Mouse (Mus musculus) hindbrain, embryonic 14.5 days (tissue): ENCODE measurements at regions not wholly inside any gene's neighbourhood (a gene's known extent, or its start where the extent isn't known, plus 50 kb on each side); places are given as distances from the start of the nearest gene placed in this dataset.

Experiments
- ATAC-seq: fragments of 200-750 bp; cut with Nextera tagmentation; 2 replicates; pipeline ENCODE4 v1.8.0; 2017; ENCODE audit warnings: moderate number of reproducible peaks, mild to moderate bottlenecking, moderate TSS enrichment, moderate library complexity; ENCODE audit not compliant: low FRiP score
- DNase-seq: peaks from one replicate; pipeline ENCODE4 v3.0.0-alpha.2; 2015; ENCODE audit warnings: low spot score
- H3K27ac ChIP-seq: fragments of 300-500 bp; sonication (generic); 2 replicates; pipeline ENCODE4 v1.5.1; 2014; ENCODE audit warnings: mild to moderate bottlenecking, moderate library complexity
- H3K27me3 ChIP-seq: fragments of 300-500 bp; sonication (generic); 2 replicates; pipeline ENCODE4 v1.6.1; 2014; ENCODE audit warnings: mild to moderate bottlenecking, low read length, mixed read lengths; ENCODE audit not compliant: control insufficient read depth, insufficient read depth
- H3K36me3 ChIP-seq: fragments of 300-500 bp; sonication (generic); replicated peaks from 2 replicates; pipeline ENCODE4 v1.6.1; 2014; ENCODE audit not compliant: control insufficient read depth, insufficient read depth
- H3K4me1 ChIP-seq: fragments of 300-500 bp; sonication (generic); replicated peaks from 2 replicates; pipeline ENCODE4 v1.6.1; 2014; ENCODE audit warnings: antibody characterized with exemption, low read length, mixed read lengths; ENCODE audit not compliant: control insufficient read depth, insufficient read depth
- H3K4me2 ChIP-seq: fragments of 300-500 bp; sonication (generic); replicated peaks from 2 replicates; pipeline ENCODE4 v1.6.1; 2014; ENCODE audit warnings: mild to moderate bottlenecking, moderate library complexity
- H3K4me3 ChIP-seq: fragments of 300-500 bp; sonication (generic); replicated peaks from 2 replicates; pipeline ENCODE4 v1.5.1; 2014; ENCODE audit warnings: mild to moderate bottlenecking, low read length
- H3K9ac ChIP-seq: fragments of 300-500 bp; sonication (generic); 2 replicates; pipeline ENCODE4 v1.6.1; 2014
- H3K9me3 ChIP-seq: fragments of 300-500 bp; sonication (generic); 2 replicates; pipeline ENCODE4 v1.6.1; 2016; ENCODE audit warnings: low read length; ENCODE audit not compliant: control insufficient read depth
- WGBS: fragments of 180-500 bp; shearing (Covaris S2); extraction: QIAGEN DNeasy Blood & Tissue Kit; methylation state at CpG from one replicate; pipeline ENCODE4 v1.1.7; 2014; 5-methylcytosine and 5-hydroxymethylcytosine counted together

DNA sequence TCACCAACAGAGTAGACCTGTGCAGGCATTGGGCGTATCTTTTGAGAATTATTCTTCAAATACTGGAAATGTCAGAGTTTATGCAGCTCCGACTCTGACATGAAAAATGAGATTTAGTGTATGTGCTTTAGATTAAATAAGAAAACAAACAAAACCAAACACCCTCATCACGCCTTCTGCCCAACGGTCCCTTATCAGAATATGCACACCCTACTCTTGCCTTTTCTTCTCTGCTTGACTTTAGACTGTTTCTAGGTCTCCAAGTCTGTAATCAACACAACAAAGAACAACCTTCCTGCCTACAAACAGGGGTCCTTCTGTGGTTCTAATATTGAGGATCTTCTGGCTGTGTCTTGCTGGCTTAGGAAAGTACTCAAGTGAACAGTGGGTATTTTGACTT lies 153.8 kb upstream of the Kbtbd8 start:
- no peaks in the 10 kb centered on the region for H3K27me3 ChIP-seq
- no peak overlapping the region for H3K9ac ChIP-seq
- no peaks in the 10 kb centered on the region for H3K36me3 ChIP-seq
- no peaks in the 10 kb centered on the region for H3K9me3 ChIP-seq
- WGBS: 89% methylated on average over 4 of the region's 4 CpGs
- H3K27ac ChIP-seq: no peak overlapping the region
- DNase-seq (no peak), ATAC-seq (no peak)
- no peak overlapping the region for H3K4me3 ChIP-seq
- H3K4me1 ChIP-seq: no peaks in the 10 kb centered on the region; the same call in 1 of the 2 replicates
- H3K4me2 ChIP-seq: no peak overlapping the region

DNA sequence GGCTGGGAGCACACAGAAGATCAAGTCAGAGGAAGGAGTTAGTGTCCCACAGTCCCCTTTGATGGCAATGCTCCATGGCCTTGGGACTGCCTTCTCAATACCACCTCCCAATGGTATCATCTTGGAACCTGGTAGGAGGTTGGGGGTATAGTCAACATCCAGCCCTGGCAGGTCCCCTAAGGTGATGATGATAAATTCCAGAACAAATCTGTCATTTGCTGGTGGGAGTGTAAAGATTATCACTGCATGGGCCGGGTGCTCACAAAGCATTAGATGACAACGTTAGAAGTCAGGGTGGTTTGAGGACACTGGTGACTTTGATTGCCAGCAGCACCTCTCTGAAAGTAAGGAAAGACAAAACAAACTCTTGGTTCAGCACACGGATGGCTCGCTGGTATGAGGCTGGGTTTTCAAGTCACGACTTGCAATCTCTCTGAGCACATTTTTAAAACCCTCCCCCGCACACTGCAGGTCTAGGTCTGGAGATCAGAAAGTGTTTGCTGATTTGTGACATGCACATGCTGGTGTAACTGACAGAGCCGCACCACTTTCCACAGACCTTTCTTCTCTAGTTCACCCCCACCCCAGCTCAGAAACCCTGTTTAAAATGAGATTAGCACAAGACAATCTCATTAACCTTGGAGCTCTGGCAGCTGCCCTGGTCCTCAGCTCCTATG lies 154.5 kb upstream of the Kbtbd8 start:
- no peak for ATAC-seq
- no peak overlapping the region for H3K4me2 ChIP-seq
- no peak for DNase-seq
- H3K27me3 ChIP-seq: no peaks in the 10 kb centered on the region
- H3K9me3 ChIP-seq: no peaks in the 10 kb centered on the region
- no peak overlapping the region for H3K9ac ChIP-seq
- no peak overlapping the region for H3K27ac ChIP-seq
- H3K4me1 ChIP-seq: no peaks in the 10 kb centered on the region; the same call in 1 of the 2 replicates
- no peaks in the 10 kb centered on the region for H3K36me3 ChIP-seq
- 75% methylated on average over 7 of the region's 7 CpGs for WGBS
- no peak overlapping the region for H3K4me3 ChIP-seq

DNA sequence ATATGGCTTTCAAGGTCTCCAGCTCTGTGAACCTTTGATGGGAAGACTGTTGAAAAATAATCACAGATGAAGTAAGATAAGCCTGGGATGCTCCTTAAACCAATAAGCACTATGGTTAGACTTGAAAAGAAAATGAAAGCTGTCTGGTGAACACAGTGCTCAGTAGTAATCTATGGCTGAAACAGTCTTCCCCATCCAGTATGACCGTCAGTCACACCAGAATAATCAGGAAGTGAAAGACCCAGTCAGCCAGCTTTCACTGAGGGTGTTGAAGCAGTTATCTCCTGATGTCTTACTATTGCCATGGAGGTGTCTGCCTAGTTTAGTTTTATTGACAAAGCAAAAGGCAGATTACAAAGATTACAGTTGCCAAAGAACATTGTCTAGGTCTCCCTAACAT lies 155.2 kb upstream of the Kbtbd8 start:
- no peaks in the 10 kb centered on the region for H3K9me3 ChIP-seq
- H3K4me3 ChIP-seq: no peak overlapping the region
- H3K27me3 ChIP-seq: no peaks in the 10 kb centered on the region
- H3K9ac ChIP-seq: no peak overlapping the region
- ATAC-seq (no peak), DNase-seq (no peak)
- WGBS: 91% methylated on average over 1 of the region's 1 CpGs
- no peak overlapping the region for H3K27ac ChIP-seq
- H3K4me2 ChIP-seq: no peak overlapping the region
- no peaks in the 10 kb centered on the region; the same call in 1 of the 2 replicates for H3K4me1 ChIP-seq
- H3K36me3 ChIP-seq: no peaks in the 10 kb centered on the region

DNA sequence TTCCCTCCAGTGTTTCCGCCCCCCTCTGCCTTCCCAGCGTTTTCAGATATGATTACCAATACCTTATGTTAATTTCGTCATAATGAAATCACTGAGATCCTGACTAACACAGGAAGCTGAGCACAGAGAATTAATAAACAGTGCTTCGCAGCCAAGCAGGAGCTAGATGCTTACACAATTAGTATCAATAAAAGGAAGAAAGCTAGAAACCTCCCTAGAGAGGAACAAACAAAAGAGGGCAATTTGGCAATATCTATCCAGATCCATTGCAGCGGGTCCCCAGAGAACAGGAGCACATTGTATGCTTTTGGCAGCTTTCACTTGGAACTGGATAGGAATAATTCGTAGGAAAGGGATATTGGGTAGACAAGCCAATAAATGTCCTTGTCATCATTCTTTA lies 159.1 kb upstream of the Kbtbd8 start:
- no peak overlapping the region for H3K27ac ChIP-seq
- H3K4me1 ChIP-seq: no peaks in the 10 kb centered on the region; the same call in 1 of the 2 replicates
- H3K27me3 ChIP-seq: no peaks in the 10 kb centered on the region
- no peak overlapping the region for H3K4me3 ChIP-seq
- WGBS: 34% methylated on average over 6 of the region's 6 CpGs
- H3K9ac ChIP-seq: no peak overlapping the region
- ATAC-seq (no peak), DNase-seq (peak; percentile 33)
- no peaks in the 10 kb centered on the region for H3K36me3 ChIP-seq
- no peaks in the 10 kb centered on the region for H3K9me3 ChIP-seq
- no peak overlapping the region for H3K4me2 ChIP-seq

DNA sequence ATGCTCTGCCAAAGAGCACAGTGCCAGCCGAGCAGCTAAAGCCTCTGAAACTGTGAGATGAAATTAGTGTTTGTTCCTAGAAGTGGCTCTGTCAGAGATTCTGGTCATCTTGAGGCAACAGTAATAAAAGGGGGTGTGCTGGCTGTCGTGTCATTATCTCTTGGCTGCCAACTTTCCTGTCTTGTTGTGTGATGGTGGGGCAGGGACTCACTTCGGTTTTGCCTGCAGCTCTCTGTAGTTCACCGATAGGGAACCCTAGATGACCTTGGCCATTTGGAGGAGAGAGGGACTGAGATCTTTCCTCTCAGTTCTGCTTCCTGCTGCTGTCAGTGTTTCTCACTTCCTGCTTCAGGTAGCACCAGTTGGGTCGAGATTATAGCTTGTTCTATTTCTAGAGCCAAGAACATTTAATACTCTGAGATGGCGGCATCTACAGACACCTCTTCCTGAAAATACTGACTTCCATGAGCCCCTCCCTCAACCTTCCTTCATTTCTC lies 159.8 kb upstream of the Kbtbd8 start:
- ATAC-seq (no peak), DNase-seq (no peak)
- no peak overlapping the region for H3K4me3 ChIP-seq
- no peak overlapping the region for H3K4me2 ChIP-seq
- no peaks in the 10 kb centered on the region for H3K36me3 ChIP-seq
- no peak overlapping the region; the same call in 1 of the 2 replicates for H3K27ac ChIP-seq
- WGBS: 88% methylated on average over 6 of the region's 6 CpGs
- H3K9ac ChIP-seq: no peak overlapping the region
- no peaks in the 10 kb centered on the region for H3K9me3 ChIP-seq
- no peaks in the 10 kb centered on the region for H3K27me3 ChIP-seq
- H3K4me1 ChIP-seq: no peaks in the 10 kb centered on the region; the same call in 1 of the 2 replicates

DNA sequence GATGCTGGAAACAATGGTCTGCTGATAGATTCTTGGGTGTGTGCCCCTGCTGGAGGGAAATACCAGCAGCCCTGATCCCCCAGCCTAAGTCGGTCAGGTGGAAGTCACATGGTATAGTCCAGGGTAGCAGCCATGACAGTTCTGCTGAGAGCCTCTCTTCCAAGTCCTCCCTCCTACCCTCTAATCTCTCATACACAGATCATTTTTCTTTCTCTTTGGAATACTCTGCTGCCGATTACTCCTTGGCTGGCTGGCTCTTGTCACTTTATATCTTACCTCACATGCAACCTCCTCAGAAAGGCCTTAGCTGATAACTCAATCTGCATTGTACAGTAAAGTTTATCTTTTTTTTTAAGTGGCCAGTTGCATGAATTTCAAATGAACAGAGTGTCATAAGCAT lies 162.5 kb upstream of the Kbtbd8 start:
- no peaks in the 10 kb centered on the region for H3K27me3 ChIP-seq
- ATAC-seq: no peak

DNA sequence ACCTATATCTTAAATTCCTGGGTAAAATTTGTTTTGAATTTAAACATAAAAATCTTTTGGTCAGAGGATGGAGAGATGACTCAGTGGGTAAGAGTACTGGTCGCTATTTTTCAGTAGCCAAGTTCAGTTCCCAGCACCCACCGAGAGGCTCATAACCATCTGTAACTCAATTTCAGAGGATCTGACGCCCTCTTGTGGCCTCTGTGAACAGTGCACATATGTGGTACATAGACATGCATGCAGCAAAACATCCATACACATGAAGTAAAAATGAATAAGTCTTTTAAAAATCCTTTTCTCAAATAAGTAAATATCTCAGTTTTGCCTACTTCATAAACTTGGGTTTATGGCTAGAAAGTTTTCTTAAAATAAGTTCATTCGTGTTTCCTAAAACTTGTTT lies 163.4 kb upstream of the Kbtbd8 start:
- no peak overlapping the region for H3K4me2 ChIP-seq
- DNase-seq (no peak), ATAC-seq (no peak)
- H3K27me3 ChIP-seq: no peaks in the 10 kb centered on the region
- WGBS: 87% methylated on average over 4 of the region's 4 CpGs
- no peaks in the 10 kb centered on the region for H3K36me3 ChIP-seq
- H3K4me1 ChIP-seq: no peaks in the 10 kb centered on the region; the same call in 1 of the 2 replicates
- no peak overlapping the region for H3K27ac ChIP-seq
- H3K9me3 ChIP-seq: no peaks in the 10 kb centered on the region
- H3K4me3 ChIP-seq: no peak overlapping the region
- H3K9ac ChIP-seq: no peak overlapping the region

More for the DNA sequence above, 162.5 kb upstream of the Kbtbd8 start:
- Histone ChIP-seq H3K4me3 (no peak overlapping the region), H3K9me3 (no peaks in the 10 kb centered on the region), H3K36me3 (no peaks in the 10 kb centered on the region), H3K9ac (no peak overlapping the region), H3K4me2 (no peak overlapping the region), H3K27ac (no peak overlapping the region), H3K4me1 (no peaks in the 10 kb centered on the region; the same call in 1 of the 2 replicates)
- no peak for DNase-seq
- WGBS: 85% methylated on average over 2 of the region's 2 CpGs

DNA sequence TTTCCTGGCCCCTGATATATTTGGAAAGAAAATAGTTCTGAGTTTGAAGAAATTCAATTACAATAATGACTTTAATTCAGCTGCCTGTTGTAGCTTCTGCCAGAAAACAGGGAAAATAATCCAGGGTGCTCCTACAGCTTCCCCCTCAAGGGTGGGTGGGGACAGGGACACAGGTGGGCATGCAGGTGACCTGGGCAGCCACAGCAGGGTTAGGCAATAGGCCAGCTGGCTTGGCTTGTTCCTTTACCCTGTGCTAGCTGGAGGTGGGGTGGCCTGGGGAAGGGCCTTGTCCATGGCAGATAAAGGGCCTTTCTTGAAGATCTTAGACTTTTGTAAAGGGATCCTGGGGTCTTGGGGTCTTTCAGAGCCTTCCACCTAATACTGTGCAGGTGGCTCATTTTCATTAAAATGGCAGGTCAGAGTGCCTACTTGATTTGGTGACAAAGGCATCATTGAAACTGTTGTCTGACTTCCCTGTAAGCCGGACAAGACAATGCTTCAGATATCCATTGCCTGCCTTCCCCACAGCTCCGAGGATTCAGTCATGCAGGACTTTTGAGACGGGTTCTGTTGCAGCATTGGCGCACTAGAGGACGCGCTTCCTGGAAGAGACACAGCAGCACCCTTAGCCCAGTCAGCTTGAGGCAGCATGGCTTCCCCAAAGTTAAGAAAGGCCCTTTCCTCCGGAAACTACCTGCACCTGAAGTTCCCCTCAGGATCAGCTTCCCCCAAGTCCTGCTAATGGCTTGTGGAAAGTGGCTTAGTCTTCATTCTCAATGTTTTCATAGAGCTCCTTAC lies 164.9 kb upstream of the Kbtbd8 start:
- ATAC-seq: no peak
- WGBS: 46% methylated on average over 7 of the region's 7 CpGs

DNA sequence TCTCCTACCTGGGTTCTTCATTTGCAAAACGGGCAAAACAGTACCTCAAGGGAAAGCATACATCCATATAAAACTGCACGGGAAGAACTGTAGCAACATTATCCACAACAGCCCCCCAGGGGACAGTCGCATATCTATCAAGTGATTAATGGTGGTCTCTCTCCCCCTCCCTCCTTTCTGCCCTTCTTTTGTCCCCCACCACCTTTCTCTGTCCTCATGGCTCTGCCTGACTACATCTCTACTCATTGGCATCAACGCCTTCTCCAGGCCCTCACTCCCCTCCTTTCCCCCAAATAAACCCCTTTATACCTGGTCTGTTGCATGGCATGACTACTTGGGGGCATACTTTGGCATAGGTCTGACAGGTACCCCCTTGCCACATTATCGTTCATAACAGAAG lies 166.1 kb upstream of the Kbtbd8 start:
- DNase-seq (no peak), ATAC-seq (no peak)
- no peak overlapping the region for H3K4me3 ChIP-seq
- 76% methylated on average over 5 of the region's 5 CpGs for WGBS
- no peak overlapping the region for H3K27ac ChIP-seq
- H3K9ac ChIP-seq: no peak overlapping the region
- H3K4me1 ChIP-seq: no peaks in the 10 kb centered on the region
- H3K27me3 ChIP-seq: no peaks in the 10 kb centered on the region
- H3K36me3 ChIP-seq: no peaks in the 10 kb centered on the region
- no peak overlapping the region for H3K4me2 ChIP-seq
- H3K9me3 ChIP-seq: no peaks in the 10 kb centered on the region

More for the DNA sequence above, 164.9 kb upstream of the Kbtbd8 start:
- Histone ChIP-seq H3K4me1 (no peaks in the 10 kb centered on the region), H3K4me3 (no peak overlapping the region), H3K9me3 (no peaks in the 10 kb centered on the region), H3K27me3 (no peaks in the 10 kb centered on the region), H3K27ac (no peak overlapping the region), H3K9ac (no peak overlapping the region), H3K4me2 (no peak overlapping the region), H3K36me3 (no peaks in the 10 kb centered on the region)
- DNase-seq: no peak
